Mouse (Mus musculus) lung, embryonic 15.5 days (tissue): ENCODE results near the gene Rps7. TPM values are rescaled to one million over a fixed set of nuclear protein-coding genes. Genes with fewer than 3 reads are reported as not detected.
A peak's percentile ranks its signal among the peaks of the same experiment; 100 is the strongest.

ENCODE experiments used
- ATAC-seq: fragments of 200-750 bp; cut with Nextera tagmentation; 2 replicates; pipeline ENCODE4 v1.8.0; 2017; ENCODE audit warnings: moderate number of reproducible peaks, borderline replicate concordance; ENCODE audit not compliant: low FRiP score, low TSS enrichment; ENCODE audit errors: extremely low read depth
- H3K27ac ChIP-seq: fragments of 300-500 bp; sonication (generic); 2 replicates; pipeline ENCODE4 v1.5.1; 2015; ENCODE audit warnings: moderate library complexity, mild to moderate bottlenecking, inconsistent platforms
- H3K27me3 ChIP-seq: fragments of 300-500 bp; sonication (generic); 2 replicates; pipeline ENCODE4 v1.6.1; 2015; ENCODE audit warnings: inconsistent platforms
- H3K36me3 ChIP-seq: fragments of 300-500 bp; sonication (generic); 2 replicates; pipeline ENCODE4 v1.6.1; 2015; ENCODE audit warnings: inconsistent platforms
- H3K4me1 ChIP-seq: fragments of 300-500 bp; sonication (generic); 2 replicates; pipeline ENCODE4 v1.6.1; 2015; ENCODE audit warnings: inconsistent platforms
- H3K4me2 ChIP-seq: fragments of 300-500 bp; sonication (generic); 2 replicates; pipeline ENCODE4 v1.6.1; 2015; ENCODE audit warnings: inconsistent platforms, mild to moderate bottlenecking, moderate library complexity
- H3K4me3 ChIP-seq: fragments of 300-500 bp; sonication (generic); 2 replicates; pipeline ENCODE4 v1.5.1; 2015; ENCODE audit warnings: mild to moderate bottlenecking, inconsistent platforms
- H3K9ac ChIP-seq: fragments of 300-500 bp; sonication (generic); 2 replicates; pipeline ENCODE4 v1.6.1; 2015; ENCODE audit warnings: inconsistent platforms
- H3K9me3 ChIP-seq: fragments of 300-500 bp; sonication (generic); 2 replicates; pipeline ENCODE4 v1.6.1; 2016; ENCODE audit warnings: inconsistent platforms
- WGBS: fragments of 180-500 bp; shearing (Covaris S2); methylation state at CpG from one replicate; pipeline ENCODE4 v1.1.7; 2015; 5-methylcytosine and 5-hydroxymethylcytosine counted together
- polyA plus RNA-seq: library from polyadenylated mRNA; unstranded; fragments of >200 nt; fragmentation: Nextera tagmentation; extraction: Ambion mirVana; gene quantifications from 2 replicates; pipeline ENCODE4 v1.2.1, GENCODE M21; 2015

The Rps7 gene
- polyA plus RNA-seq: 664 and 702 TPM in 2 replicates

DNA sequence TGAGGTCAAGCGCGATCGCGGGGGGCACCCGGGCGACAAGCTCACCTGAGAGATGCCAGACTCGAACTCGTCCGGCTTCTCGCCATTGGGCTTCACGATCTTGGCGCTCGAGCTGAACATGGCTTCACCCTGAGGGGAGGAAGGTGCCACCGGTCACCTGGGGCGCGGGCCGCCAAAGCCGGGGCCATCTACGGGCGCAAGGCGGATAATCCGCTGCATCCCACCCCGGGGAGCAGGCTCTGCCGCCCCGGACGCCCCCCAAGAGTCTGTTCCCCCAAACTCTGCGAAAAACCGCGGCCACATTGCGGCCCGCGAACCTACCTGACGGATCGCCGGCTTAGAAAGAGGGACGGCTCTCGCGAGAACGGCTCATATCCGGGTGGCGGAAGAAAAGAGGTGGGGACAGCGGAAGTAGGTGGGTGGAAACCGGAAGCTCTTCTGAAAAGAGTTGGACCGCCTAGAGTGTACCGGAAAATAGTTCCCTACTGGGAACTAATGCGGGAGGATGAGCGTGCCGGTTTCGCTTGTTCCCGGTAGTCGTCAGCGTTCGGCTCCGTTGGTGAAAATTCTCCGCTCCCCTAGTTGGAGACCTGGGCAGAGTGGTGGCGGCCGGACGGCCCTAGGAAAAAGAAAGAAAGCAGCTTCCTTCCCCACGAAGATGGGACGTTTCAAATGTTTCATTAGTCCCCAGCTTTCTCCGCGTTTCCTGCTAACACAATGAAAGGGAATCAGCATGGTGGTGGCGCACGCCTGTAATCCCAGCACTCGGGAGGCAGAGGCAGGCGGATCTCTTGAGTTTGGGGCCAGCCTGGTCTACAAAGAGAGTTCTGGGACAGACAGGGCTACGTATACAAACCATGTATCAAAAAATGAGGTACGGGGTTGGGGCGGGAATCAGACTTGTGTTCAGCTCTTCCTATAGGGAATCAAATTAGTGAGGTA is at the start of gene Rps7:
Gene Rps7, minus strand, starts transcription at position 419 of the 942 bp plus-strand sequence.
- Histone ChIP-seq H3K4me3 (peak within 1 kb of the TSS; percentile 78), H3K9me3 (no peaks in the 10 kb centered on the region), H3K36me3 (peaks cover 37% of the 10 kb centered on the region), H3K4me2 (peak within 1 kb of the TSS; percentile 61), H3K27me3 (no peaks in the 10 kb centered on the region), H3K9ac (peak within 1 kb of the TSS; percentile 92), H3K27ac (peak within 1 kb of the TSS; percentile 59), H3K4me1 (peaks cover 19% of the 10 kb centered on the region)
- WGBS: 3% methylated on average over 69 of the region's 69 CpGs
- ATAC-seq: peak; percentile 94

DNA sequence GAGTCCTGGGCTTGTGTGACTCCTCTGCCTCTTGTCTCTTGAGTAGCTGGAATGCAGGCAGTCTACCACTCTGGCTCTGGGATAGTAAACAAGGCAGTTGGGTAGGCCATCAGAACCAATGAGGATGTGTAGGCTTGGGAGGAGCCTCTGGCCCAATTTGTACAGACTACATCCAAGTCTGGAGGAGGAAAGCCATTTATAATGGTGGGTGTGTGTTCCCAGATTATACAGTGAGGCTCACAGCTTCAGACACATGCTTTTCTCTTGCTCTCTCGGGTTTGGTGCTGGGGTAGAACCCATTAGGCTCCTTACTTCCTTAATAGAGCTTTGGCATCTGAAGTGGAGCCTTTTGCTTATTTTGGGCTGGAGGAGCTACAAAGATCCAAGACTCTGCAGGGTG is 48.9 kb upstream of the Rps7 start:
- no peak overlapping the region for H3K27ac ChIP-seq
- H3K4me1 ChIP-seq: no peaks in the 10 kb centered on the region
- H3K4me3 ChIP-seq: no peak overlapping the region
- no peaks in the 10 kb centered on the region for H3K9me3 ChIP-seq
- H3K4me2 ChIP-seq: no peak overlapping the region
- no peaks in the 10 kb centered on the region for H3K27me3 ChIP-seq
- ATAC-seq: no peak
- H3K9ac ChIP-seq: no peak overlapping the region
- WGBS: 77% methylated on average over 1 of the region's 1 CpGs
- H3K36me3 ChIP-seq: peaks cover 16% of the 10 kb centered on the region; the same call in 1 of the 2 replicates

DNA sequence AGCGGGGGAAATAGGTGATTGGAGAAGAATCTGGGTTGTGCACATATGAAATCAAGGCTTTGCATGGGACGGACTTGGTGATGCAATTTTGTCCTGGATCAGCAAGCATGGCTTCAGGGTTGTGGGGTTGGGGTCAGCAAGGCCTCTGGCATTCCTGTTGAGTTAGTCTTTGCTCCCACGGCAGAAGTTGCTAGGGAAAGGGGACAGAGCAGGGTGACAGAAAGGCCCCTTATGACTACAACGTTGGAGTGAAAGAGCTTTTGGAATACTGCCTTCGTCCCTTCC is 40.1 kb upstream of the Rps7 start:
- no peaks in the 10 kb centered on the region for H3K9me3 ChIP-seq
- 58% methylated on average over 5 of the region's 5 CpGs for WGBS

DNA sequence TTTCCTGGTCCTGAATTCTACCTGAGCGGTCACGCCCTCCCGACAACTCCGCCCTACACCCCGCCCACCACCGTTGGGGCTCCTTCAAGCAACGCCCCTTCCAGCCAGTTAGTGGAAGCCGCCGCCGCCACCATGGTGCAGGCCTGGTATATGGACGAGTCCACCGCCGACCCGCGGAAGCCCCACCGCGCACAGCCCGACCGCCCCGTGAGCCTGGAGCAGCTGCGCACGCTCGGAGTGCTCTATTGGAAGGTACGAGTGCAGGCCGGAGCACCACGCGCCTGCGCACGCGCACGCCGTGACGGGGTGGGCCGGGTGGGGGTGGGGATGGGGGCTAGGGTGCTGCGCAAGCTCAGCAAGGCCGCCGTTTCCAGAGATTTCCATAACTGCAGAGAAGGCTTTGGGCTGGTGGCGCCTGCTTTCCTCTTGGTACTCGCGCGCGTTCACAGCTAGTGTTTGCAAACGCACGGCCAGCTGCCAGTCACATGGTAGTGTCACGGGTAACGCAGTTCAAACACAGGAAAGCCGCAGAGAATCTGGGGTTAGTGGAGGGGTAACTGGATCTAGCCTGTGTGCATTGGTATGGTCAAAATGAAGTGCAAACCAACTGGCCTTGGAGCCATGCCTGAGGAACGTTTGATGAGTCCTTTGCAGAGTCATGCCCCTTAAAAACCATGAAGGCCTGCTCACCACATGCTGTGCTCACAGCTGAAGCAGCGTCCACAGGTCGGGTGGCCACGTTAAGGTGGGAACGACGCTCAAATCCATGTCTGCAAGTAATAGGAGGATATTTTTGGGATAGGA is 39.6 kb upstream of the Rps7 start, which contains the start of gene Adi1:
Gene Adi1, plus strand, starts transcription at position 111 of the 804 bp plus-strand sequence.
- Histone ChIP-seq H3K36me3 (peaks cover 10% of the 10 kb centered on the region; the same call in 1 of the 2 replicates), H3K4me1 (peaks cover 17% of the 10 kb centered on the region), H3K27ac (peak within 1 kb of the TSS; percentile 98), H3K9me3 (no peaks in the 10 kb centered on the region), H3K4me2 (peak within 1 kb of the TSS; percentile 74), H3K4me3 (peak within 1 kb of the TSS; percentile 65), H3K9ac (peak within 1 kb of the TSS; percentile 74), H3K27me3 (no peaks in the 10 kb centered on the region)
- WGBS: 2% methylated on average over 53 of the region's 53 CpGs
- ATAC-seq: peak; percentile 94

More for the DNA sequence above, 40.1 kb upstream of the Rps7 start:
- Histone ChIP-seq H3K4me3 (peak overlapping the region; percentile 65), H3K9ac (peak overlapping the region; percentile 74), H3K4me1 (peaks cover 17% of the 10 kb centered on the region), H3K36me3 (peaks cover 13% of the 10 kb centered on the region; the same call in 1 of the 2 replicates), H3K4me2 (peak overlapping the region; percentile 74), H3K27ac (peak overlapping the region; percentile 98), H3K27me3 (no peaks in the 10 kb centered on the region)
- no peak for ATAC-seq

DNA sequence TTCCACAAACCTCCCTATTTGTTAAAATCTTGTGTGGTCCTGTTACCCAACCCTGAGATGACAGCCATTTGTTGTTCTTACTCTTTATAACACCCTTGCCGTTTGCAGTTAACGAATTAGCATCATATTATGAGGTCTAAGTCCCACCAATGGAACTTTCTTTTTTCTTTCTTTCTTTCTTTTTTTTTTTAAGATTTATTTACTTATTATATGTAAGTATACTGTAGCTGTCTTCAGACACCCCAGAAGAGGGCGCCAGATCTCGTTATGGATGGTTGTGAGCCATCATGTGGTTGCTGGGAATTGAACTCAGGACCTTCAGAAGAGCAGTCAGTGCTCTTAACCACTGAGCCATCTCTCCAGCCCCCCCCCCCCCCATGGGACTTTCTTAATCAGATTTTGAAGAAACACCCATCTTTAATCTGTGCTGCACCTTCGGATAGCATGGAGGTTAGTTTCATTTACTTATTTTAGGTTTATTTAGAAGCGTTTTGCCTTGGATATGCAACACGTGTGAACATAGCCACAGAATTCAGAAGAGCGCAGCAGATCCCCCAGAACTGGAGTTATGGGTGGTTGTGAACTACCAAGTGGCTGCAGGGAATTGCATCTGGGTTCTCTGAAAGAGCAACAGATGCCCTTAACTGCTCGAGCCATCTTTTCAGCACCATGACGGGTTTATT is 38.4 kb upstream of the Rps7 start:
- no peak overlapping the region for H3K9ac ChIP-seq
- ATAC-seq: no peak
- H3K36me3 ChIP-seq: peaks cover 6% of the 10 kb centered on the region; the same call in 1 of the 2 replicates
- 77% methylated on average over 10 of the region's 10 CpGs for WGBS
- H3K4me1 ChIP-seq: peaks cover 17% of the 10 kb centered on the region
- H3K4me2 ChIP-seq: peak overlapping the region; percentile 74
- peak overlapping the region; percentile 98 for H3K27ac ChIP-seq
- no peaks in the 10 kb centered on the region for H3K9me3 ChIP-seq
- no peaks in the 10 kb centered on the region for H3K27me3 ChIP-seq
- peak overlapping the region; percentile 65 for H3K4me3 ChIP-seq

DNA sequence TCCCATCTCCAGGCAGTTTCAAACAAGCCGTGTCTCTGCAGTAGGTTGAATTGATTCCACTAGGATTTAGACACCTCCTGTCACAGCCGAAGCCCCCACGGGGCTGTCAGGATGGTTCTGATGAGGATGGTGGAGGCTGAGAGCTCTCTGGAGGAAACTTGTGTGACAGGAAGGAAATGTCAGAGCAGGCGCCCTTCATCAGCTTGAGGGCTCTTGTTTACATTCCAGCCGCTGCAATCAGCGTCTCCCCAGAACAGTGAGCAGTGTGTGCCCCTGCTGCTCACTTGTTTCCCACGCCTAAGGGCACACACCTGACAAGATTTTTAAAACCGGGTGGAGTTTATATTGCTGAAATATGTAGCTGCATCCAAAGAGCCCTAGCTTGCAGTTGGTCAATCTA is 31.5 kb upstream of the Rps7 start:
- Histone ChIP-seq H3K4me3 (no peak overlapping the region), H3K4me2 (peak overlapping the region; percentile 22; the same call in 1 of the 2 replicates), H3K36me3 (0 out of 2 replicates have a peak, but pooled peaks cover 2% of the 10 kb centered on the region), H3K9ac (no peak overlapping the region), H3K4me1 (peaks cover 17% of the 10 kb centered on the region), H3K27ac (peak overlapping the region; percentile 41; the same call in 1 of the 2 replicates), H3K9me3 (no peaks in the 10 kb centered on the region), H3K27me3 (no peaks in the 10 kb centered on the region)
- peak; percentile 54; the same call in 1 of the 2 replicates for ATAC-seq
- WGBS: 2% methylated on average over 8 of the region's 8 CpGs

DNA sequence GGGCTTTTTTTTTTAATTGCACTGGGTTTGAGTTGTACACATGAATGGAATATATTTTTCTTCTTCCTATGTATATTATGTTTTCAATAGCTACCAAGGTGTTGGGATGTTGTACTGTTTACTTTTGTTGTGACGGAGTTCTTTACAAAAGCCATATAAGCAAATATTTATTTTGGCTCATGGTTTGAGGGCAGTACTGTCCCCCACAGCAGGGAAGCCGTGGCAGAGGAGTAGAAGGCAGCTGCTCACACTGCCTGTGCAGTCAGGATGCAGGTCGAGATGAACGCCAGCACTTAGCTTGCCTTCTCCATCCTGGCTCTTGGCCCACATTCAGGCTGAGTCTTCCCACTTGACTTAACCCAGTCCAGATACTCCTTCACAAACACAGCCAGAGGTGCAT is 31.0 kb upstream of the Rps7 start:
- ATAC-seq: no peak
- H3K4me2 ChIP-seq: no peak overlapping the region
- 0 out of 2 replicates have a peak, but pooled peaks cover 2% of the 10 kb centered on the region for H3K36me3 ChIP-seq
- peaks cover 17% of the 10 kb centered on the region for H3K4me1 ChIP-seq
- H3K9me3 ChIP-seq: no peaks in the 10 kb centered on the region
- H3K27ac ChIP-seq: peak overlapping the region; percentile 41; the same call in 1 of the 2 replicates
- H3K4me3 ChIP-seq: no peak overlapping the region
- H3K27me3 ChIP-seq: no peaks in the 10 kb centered on the region
- no peak overlapping the region for H3K9ac ChIP-seq
- 21% methylated on average over 4 of the region's 4 CpGs for WGBS

DNA sequence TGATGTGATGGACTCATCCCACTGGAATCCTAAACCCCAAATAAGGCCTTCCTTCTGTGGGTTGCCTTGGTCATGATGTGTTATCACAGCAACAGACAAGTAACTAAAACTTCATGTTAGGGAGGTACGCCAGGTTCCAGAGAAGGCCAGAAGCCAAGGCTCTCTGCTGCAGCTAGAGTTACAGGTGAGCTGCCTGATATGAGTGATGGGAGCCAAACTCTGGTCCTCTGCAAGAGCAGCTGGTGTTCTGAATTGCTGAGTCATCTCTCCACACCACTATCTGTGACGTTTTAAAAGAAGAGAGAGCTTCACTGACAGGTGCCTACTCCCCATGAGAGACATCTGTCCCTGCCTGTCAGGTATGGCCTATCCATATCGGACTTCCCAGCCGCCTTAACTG is 26.9 kb upstream of the Rps7 start:
- Histone ChIP-seq H3K36me3 (peaks cover 28% of the 10 kb centered on the region), H3K4me1 (peaks cover 12% of the 10 kb centered on the region), H3K9ac (no peak overlapping the region), H3K4me3 (no peak overlapping the region), H3K27ac (no peak overlapping the region), H3K4me2 (no peak overlapping the region), H3K27me3 (no peaks in the 10 kb centered on the region), H3K9me3 (no peaks in the 10 kb centered on the region)
- WGBS: 80% methylated on average over 4 of the region's 4 CpGs
- no peak for ATAC-seq

DNA sequence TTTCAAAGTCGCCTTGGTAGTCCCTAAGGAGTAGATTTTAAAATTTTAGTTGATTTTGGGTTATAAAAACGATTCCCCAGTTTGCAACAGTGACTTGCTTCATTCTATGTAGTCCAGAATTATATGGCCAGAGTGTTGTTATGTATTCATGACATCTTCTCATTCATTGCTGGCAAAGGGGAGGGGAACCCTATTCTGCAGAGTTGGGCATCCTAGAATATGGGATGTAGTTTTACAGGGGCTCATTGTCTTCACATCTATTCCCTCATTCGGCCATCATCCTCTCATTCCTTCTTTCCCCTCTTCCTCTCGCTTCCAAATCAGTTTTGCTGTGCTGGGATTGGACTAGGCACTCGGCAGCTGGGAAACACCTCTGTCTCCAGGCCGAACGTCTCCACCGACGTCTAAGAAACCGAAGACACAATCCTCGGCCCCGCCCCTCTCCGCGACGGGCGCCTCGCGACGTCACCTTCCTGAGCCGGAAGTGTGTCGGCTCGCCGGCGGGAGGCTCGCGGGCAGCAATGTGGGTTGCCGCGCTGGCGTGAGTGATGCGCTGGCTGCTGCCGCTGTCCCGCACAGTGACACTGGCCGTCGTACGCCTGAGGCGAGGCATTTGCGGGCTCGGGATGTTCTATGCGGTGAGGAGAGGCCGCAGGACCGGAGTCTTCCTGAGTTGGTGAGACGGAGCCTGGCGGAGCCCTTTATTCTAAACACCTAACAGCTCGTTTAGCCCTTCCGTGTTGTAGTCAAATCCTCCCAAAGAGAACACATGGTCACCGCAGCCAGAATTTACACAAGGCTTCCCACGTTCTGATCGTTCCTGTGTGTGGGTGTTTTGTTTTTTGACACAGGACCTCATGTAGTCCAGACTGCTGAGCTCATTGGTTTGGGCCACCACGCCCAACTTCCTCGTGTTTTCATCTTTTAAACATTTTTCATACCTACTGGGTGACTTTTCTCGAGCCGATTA is 13.7 kb upstream of the Rps7 start, which contains the start of gene Rnaseh1:
Gene Rnaseh1, plus strand, starts transcription at position 462 of the 970 bp plus-strand sequence.
- ATAC-seq: peak; percentile 95
- Histone ChIP-seq H3K4me2 (peak within 1 kb of the TSS; percentile 69), H3K4me3 (peak within 1 kb of the TSS; percentile 80), H3K27ac (peak within 1 kb of the TSS; percentile 50), H3K9ac (peak within 1 kb of the TSS; percentile 74), H3K9me3 (no peaks in the 10 kb centered on the region), H3K36me3 (peaks cover 13% of the 10 kb centered on the region), H3K4me1 (peaks cover 16% of the 10 kb centered on the region), H3K27me3 (no peaks in the 10 kb centered on the region)
- WGBS: 2% methylated on average over 52 of the region's 52 CpGs

DNA sequence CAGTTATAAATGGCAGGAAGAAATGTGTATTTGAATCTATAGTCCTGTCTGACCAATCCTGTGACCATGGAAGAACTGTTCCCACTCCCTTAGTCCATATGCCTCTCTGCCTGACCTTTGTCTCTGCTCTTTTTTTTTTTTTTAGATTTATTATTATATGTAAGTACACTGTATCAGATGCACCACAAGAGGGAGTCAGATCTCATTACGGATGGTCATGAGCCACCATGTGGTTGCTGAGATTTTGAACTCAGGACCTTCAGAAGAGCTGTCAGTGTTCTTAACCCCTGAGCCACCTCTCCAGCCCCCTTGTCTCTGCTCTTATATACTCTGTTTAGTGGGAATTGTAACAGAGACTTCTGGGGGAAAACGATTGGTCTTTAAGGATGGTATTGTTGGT is 3.0 kb upstream of the Rps7 start:
- H3K4me1 ChIP-seq: peaks cover 10% of the 10 kb centered on the region
- WGBS: 65% methylated on average over 2 of the region's 2 CpGs
- no peak overlapping the region for H3K4me2 ChIP-seq
- no peak for ATAC-seq
- no peak overlapping the region for H3K27ac ChIP-seq
- H3K9ac ChIP-seq: no peak overlapping the region
- peaks cover 7% of the 10 kb centered on the region for H3K36me3 ChIP-seq
- H3K9me3 ChIP-seq: no peaks in the 10 kb centered on the region
- no peaks in the 10 kb centered on the region for H3K27me3 ChIP-seq
- no peak overlapping the region for H3K4me3 ChIP-seq
